Mouse (Mus musculus) cerebellum, adult (tissue): Measurements from ENCODE around the gene Olfr305.
"Not testable (repeated sequence)": the region's sequence is repeated elsewhere in the genome, so short reads cannot be mapped to it uniquely, and the experiment has no call there.

Source experiments
- ATAC-seq: cut with Nextera tagmentation; 2 replicates; pipeline ENCODE4 v1.9.2; 2017; ENCODE audit warnings: mild to moderate bottlenecking, moderate library complexity, mixed read lengths; ENCODE audit not compliant: insufficient number of reproducible peaks, low FRiP score, low TSS enrichment

Gene Olfr305

GRCm38 (mm10) chr7:86366828-86367227, at the start of gene Olfr305:
TSS of gene Olfr305 (minus strand) at chr7:86366928.
- no peak for ATAC-seq

DNA sequence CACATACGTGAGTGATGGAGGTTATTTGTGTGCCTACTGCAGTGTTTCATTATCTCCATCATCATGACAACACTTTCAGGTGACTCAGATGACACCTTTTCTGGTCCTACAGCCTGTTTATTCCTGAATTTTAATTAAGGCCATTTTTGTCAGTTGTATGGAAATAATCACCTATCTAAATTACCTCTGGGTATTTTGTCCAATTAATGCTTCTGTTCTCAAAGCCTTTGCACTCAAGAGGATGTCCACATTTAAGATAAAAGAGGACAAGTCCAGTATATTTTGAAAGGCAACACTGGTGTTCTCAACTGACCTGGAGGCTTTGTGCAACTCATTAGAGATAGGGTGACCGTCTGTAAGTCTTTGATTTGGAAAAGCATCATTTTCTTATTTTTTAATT, 36.8 kb upstream of the Olfr305 start, which contains the start of gene Olfr301:
Gene Olfr301 (plus strand): TSS at position 301 of the 400 bp plus-strand sequence.
- ATAC-seq = no peak

DNA sequence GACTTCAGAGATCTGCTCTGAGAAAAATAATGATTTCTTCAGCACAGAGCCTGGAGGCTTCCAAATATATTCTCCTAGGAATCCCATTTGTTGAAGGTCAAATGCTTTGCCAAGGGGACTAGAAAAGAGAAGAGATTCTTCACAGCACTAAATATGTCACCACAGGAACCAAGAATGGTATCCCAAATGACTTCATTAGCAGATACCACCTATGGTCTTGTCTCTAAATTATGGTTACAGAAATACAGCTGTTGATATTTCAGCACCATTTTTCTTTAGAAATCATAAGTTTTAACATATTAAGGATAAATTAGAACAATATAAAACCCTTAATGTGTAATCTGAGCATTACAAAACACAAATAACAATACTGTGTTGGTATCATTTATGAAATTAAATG, 31.0 kb upstream of the Olfr305 start, which contains the start of gene Olfr303:
Gene Olfr303 (minus strand): TSS at position 101 of the 400 bp plus-strand sequence.
- no peak for ATAC-seq

DNA sequence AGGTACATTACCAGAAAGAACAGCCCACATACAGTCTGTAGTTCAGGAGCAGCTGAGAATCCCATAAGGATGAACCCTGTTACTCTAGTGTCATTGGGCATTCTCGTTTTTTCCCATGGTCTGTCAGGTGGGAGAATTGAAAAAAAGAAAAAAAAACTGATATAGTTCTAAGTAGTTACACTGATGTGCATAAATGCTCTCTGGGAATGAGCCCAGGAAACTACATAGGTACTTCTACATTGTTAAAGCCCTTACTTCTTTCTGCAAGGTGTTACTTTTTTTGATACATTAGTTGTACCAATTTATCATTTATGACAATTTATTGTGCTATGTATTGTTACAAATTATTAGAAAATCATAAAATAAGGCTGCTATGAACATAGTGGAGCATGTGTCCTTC, 19.8 kb upstream of the Olfr305 start, which contains the start of gene Olfr304:
Gene Olfr304 (minus strand): TSS at position 101 of the 400 bp plus-strand sequence.
- no peak for ATAC-seq

DNA sequence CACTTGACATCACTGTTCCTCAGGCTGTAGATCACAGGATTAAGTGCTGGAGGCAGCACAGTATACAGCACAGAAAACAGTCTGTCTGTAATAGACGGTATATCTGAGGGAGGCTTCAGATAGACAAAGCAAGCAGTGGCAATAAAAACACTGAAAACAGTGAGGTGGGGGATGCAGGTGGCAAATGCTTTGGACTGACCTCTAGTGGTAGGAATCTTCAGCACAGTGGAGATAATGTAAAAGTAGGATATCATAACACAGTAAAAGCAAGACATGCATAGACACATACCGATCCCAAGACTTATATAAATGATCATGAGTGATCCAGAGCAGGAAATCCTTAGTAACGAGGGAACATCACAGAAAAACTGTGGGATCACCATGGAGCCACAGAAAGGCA, 19.0 kb upstream of the Olfr305 start:
- ATAC-seq = no peak

DNA sequence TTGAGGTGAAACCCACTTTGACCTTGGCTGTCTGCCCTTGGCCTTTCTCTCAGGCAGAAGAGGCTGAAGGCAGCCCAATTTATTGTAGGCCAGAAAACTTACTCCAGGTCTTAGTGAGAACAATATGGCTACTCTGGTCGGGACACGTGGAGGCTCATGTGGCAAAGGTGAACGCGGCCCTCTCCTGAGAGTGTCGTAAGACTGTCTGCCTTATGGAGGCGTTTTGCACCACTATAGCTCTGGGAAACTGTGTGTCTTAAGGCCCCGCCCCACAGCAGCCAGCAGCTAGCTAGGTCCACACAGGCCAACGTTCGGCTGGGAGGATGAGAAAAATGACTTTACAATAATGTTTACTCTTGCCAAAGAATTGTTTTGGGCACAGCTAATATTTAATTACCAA, 20.4 kb downstream of the Olfr305 start:
- ATAC-seq = not testable (repeated sequence)

GRCm38 (mm10) chr7:86344253-86344652, 22.5 kb downstream of the Olfr305 start:
- ATAC-seq = no peak

DNA sequence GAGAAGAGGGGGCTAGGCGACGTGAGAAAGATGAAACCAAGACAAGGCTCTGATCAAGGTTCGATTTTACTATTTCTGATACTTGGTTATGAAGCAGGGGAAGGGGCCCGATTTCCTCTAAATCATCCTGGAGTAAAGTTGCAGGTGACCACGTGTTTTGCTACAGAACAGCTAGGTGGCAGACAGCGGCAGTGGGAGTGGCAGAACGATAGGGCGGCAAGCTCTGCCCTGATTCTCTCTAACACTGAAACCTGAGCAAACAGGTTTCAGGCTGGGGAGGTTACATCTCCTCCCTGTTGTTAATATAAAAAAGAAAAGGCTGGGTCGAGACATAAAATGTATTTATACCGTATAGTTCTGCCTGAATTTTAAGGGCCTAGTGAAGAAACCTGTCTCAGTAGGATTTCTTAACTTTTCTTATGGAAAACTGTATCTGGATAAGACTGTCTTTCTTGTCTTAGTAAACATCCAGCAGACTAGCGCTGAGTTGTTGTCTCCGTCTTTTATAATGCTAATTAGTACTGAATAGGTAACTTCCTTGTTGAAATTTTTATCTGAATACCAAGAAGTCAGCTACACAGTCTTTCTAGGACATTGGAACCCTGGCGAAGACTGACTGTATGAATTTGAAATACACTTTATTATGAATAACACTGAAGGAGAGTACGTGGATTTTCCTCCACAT, 23.7 kb downstream of the Olfr305 start:
- ATAC-seq = no peak

DNA sequence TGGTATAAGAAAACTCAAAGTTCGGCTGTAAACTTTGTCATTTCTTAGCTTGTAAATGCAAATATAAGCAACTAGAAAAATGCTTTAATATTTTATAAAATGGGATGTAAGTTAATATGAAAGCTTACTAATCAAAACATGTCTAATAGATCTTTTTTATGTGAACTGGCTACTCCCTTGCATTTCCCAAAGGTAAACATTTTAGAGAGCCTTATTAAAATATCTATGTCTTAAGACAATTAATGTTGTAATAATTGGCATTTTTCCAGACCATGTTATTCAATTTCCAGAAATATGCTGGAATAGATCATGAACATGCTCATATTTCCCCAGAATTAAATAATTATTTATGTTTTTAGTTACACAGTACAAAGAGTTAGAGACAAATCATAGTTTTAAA, 29.2 kb downstream of the Olfr305 start, which contains the start of gene Olfr307:
Gene Olfr307 (minus strand): TSS at position 101 of the 400 bp plus-strand sequence.
- ATAC-seq = no peak

GRCm38 (mm10) chr7:86325530-86325929, 41.2 kb downstream of the Olfr305 start, which contains the start of gene Olfr308:
TSS of gene Olfr308 (minus strand) at chr7:86325630.
- no peak for ATAC-seq

DNA sequence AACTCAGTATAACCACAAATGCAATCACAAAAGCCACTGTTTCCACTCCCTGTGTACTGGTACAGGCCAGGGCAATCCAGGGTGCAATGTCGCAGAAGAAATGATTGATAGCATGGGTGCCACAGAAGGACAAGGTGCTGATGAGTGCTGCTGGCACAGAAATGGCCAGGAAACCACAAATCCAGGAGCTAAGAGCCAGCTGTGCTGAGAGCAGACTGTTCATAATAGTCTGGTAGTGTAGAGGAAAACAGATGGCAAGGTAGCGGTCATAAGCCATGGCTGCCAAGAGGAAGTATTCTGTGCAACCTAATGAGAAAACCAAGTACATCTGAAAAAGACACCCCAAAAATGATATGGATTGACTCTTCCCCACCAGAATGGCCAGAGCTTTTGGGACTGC, 45.4 kb downstream of the Olfr305 start:
- ATAC-seq = no peak

GRCm38 (mm10) chr7:86313608-86314007, 53.1 kb downstream of the Olfr305 start, which contains the start of gene Olfr309:
TSS of gene Olfr309 (minus strand) at chr7:86313708.
- no peak for ATAC-seq
